Mouse (Mus musculus) c-Kit-positive CD71-negative TER-119-negative erythroid progenitor cells, embryonic 14.5 days (primary cell): ENCODE measurements around the gene Tor3a.

Experiments used
- DNase-seq: peaks from one replicate; pipeline ENCODE4 v3.0.0-alpha.2; 2013; ENCODE audit warnings: low read depth

Gene Tor3a

DNA sequence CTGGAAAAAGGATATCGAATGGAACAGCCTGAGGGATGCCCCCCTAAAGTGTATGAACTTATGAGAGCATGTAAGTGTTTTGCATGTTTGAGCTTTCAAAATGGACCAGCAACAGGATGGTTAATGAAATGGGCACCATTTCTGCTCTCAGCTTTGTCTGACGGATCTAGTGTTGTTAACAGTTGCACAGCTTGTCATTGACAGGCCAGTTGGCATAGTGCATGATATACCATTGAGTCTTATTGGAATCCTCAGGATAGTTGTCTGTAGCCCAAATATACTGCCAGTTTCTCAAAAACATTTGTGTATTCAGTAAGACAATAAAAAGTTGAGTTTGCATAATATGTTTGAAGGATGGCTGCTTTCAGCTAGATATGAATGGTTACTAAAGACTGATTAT is 39.0 kb downstream of the Tor3a start:
- DNase-seq = no peak

DNA sequence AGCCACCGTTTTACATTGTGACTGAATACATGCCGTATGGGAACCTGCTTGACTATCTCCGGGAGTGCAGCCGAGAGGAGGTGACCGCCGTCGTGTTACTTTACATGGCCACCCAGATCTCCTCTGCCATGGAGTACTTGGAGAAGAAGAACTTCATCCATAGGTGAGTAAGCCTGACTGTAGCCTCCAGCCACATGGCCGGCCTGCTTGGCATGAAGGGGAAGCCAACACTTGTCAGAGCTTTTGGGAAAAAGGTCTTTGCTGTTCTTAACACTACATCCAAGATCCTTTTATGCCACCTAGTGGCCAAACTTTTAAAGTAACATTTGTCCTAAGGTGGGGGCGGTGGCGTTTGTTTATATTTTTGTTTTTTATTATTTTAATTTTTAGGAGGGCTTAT is 41.1 kb downstream of the Tor3a start:
- DNase-seq = no peak

GRCm38 (mm10) chr1:156630965-156631364 is 43.2 kb downstream of the Tor3a start:
- DNase-seq = no peak

DNA sequence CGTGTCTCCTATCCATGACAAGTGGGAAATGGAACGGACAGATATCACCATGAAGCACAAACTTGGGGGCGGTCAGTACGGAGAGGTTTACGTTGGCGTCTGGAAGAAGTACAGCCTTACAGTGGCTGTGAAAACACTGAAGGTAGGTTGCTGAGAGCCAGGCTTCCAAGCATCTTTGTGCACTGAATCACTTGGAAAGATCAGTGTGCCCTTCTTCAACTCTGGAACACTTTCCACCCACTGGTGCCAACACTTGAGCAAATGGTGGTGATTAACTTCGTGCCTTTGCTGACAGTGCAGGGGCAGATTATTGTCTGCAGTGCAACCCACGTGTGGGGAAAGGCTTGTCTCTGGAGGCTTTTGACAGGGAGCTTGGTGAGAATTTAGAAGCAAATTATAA is 44.2 kb downstream of the Tor3a start:
- no peak for DNase-seq

GRCm38 (mm10) chr1:156626729-156627128 is 47.4 kb downstream of the Tor3a start:
- no peak for DNase-seq

GRCm38 (mm10) chr1:156624231-156624630 is 49.9 kb downstream of the Tor3a start:
- no peak for DNase-seq

- no peak for DNase-seq
These were observed 53.2 kb downstream of the Tor3a start for GRCm38 (mm10) chr1:156620951-156621350.

DNA sequence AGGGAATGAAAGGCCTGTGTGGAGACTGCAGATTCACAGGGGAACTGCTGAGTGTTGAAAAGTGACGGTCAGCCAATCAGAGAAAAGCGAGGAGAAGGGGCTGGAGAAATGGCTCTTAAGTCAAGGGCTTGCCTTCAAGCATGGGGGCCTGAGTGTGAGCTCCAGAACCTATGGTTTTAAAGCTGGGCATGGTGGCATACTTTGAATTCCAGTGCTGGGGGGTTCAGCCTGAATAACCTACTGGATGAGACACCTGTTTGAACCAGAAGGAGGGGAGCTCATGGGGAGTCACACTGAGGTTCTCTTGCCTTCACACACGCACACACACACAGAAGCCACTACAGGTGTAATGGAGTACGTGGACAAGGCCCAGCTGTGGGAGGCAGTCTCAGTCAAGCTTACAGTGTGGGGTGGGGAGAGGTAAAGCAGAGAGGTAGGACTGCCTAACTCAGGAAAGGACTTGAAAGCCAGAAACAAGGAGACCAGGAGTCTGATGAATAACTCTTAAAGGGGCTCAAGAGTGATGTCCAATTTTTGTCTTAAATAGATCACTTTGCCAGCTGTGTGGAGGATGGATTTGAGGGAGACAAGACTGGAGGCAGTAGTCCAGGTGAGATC is 53.8 kb downstream of the Tor3a start:
- no peak for DNase-seq

GRCm38 (mm10) chr1:156617811-156618210 is 56.3 kb downstream of the Tor3a start:
- DNase-seq = no peak

- no peak for DNase-seq
These were observed 57.1 kb downstream of the Tor3a start for GRCm38 (mm10) chr1:156616989-156617598.

GRCm38 (mm10) chr1:156615381-156616133 is 58.6 kb downstream of the Tor3a start:
- DNase-seq = peak; percentile 91

DNA sequence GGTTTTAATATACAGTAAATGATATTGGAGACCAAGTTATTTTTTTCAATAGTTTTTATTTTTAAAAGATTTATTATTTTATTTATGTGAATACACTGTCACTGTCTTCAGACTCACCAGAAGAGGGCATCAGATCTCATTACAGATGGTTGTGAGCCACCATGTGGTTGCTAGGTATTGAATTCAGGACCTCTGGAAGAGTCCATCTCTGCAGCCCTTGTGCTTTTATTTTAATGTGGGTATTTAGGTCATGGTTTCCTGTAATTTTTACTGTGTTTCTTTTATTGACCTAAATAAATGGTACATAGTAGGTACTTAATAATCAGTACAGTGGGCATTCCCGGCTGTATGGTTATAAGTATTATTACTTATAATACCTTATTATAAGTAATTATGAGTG is 59.4 kb downstream of the Tor3a start:
- no peak for DNase-seq

DNA sequence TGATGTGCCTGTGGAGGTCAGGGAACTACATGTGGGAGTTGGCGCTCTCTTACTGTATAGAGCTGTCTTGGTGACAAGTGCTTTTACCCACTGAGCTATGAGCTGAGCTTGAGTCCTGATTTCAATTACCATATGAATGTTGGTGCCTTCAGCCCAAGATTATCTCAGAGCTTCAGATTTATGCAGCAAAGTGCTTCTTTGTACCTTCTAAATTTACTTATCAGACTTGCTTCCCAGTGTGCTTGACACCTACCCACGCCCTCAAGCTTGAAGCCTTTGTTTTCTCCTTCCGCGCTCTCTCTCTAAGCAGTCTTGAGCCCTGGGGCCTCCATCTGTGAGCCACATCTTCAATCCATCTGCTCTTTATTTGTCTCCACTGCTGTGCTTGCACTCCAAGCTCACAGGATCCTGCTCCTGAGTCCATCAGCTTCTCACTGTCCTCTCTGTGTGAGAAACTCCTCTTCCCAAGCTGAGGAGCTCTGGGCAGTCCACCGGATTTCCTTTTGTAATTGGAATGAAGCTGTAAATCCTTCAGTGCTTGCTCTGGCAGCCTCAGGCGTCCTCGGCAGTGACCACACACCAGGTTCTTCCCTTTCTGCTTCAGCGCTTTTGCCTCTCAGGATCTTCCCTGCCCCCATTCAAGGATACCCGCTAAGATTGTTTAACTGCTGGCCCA is 60.2 kb downstream of the Tor3a start:
- DNase-seq = no peak

GRCm38 (mm10) chr1:156610257-156610656 is 63.9 kb downstream of the Tor3a start:
- no peak for DNase-seq

DNA sequence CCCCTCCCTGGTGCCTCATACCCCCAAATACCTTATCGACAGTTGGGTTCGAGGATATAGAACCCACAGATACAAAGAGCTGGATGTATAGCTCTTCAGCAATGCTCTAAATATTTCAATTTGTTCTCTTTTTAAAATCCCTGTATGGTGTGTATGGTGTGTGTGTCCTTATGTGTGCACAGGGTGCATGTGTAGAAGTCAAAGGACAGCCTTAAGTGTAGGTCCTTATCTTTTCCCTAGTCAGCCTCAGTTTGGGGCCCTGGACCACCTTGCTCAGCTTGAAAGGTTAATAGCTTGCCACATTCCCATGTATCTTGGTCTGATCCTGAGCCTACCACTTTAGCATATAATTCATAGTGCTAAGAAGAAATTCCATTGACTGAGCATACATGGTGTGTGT is 65.7 kb downstream of the Tor3a start:
- no peak for DNase-seq

- DNase-seq = no peak
These were observed 68.2 kb downstream of the Tor3a start for GRCm38 (mm10) chr1:156605940-156606339.

- DNase-seq = no peak
These were observed 68.9 kb downstream of the Tor3a start for GRCm38 (mm10) chr1:156605094-156605866.
